Mouse (Mus musculus) R1 (cell line): ENCODE measurements at regions not wholly inside any gene's neighbourhood (a gene's known extent, or its start where the extent isn't known, plus 50 kb on each side); places are given as distances from the start of the nearest gene placed in this dataset.

Experiments
- DNase-seq: peaks from one replicate; pipeline ENCODE4 v3.0.0-alpha.2; 2018; ENCODE audit warnings: low read depth, low spot score

DNA sequence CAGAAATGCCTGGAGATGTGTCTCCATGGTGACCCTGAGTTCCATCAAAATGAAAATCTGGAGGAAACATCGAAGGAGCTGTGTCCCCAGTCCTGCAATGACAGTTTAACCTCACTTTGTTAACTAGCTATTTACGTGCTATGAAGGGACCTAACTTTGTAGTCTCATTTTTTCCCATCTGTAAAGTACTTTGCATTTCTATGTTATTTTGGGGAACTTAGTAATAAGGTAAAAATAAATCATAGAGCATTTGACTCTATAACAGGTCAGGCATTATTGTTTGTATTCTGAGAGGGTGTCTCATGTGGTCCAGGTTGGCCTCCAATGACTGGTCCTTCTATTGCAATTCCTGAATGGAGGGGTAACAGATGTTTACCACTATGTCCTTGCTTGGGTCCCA is 513.6 kb upstream of the Adgrl2 start:
- DNase-seq: no peak

DNA sequence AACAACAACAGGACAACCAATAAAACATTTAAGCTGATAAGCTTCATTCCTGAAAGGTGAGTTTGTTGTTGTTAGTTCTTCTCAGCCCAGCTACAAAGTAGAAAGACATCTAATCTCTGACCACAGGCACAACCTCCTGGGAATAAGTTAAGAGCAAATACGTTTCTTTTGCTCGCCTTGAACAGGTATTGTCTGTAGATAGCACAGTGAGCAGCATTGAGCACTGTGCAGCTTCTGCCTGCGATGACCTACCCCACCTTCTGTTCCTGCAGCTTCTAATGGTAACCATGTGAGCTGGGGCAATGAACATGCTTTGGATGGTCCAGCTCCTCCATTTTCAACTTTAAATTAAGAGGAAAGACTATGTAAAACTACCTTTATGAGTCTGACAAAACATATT is 509.8 kb upstream of the Adgrl2 start:
- DNase-seq: no peak

DNA sequence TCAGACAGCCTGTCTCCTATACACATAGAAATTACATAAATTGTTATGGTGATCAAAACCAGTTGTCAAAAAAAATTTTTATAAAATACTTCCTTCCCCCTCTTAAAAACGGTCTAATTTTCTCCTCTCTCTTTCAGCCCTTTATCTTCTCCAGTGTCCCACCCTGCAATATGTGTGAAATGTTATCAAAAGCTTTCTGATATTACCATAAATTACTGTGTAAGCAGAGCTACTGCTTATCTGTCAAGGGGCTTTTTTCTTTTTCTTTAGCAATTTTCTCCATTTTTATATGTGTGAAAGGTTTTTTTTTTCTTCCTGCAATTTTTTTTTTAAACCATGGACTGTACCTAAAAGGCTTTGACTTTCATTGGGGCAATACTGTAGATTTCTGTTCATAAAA is 508.4 kb upstream of the Adgrl2 start:
- DNase-seq: no peak

DNA sequence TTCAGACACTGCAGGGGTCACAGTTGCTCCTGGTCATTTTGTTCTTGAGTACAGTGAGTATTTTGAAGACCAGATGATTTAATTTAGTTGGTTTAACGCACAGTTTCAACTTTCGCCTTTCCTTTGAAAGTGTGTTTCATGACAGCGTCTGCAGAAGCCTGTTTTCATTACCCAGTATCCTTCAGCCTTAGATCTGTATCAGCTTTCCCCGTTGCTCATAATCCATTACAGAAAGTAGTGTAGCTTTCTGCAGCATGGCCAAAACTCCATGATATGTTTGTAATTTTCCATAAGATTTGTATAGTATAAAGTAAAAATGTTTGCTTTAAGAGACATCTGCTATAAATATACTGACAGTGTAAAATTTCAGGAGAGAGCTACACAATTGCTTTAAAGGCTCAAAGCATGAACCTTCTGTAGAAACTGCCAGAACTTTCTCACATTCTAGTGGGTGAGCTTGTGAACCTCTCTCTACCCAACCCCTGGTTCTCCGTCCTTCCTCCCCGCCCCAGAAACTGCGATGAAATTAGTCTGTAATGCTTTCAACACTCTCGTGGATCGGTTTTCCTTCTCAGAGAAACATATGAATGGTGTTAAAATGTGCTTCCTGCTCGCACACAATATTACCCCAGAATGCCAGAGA is 506.6 kb upstream of the Adgrl2 start:
- no peak for DNase-seq

DNA sequence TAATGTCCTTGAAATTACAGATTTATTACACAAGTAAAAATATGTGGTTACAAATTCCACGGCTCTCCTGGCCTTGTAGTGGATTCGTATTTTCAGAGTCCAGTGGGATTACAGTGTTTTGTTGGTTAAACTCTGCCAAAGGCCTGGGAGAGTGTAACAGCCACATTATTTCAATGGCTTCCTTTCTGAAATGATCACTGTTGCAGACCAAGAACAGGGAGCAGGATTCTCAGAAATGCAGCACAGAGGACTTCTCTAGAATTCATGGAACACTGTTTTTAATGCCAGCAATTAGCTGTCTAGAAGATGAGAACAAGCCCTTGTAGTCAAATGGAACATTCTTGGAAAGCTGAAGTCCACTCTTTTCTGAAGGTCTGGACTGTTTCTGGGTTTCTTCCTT is 505.8 kb upstream of the Adgrl2 start:
- no peak for DNase-seq

DNA sequence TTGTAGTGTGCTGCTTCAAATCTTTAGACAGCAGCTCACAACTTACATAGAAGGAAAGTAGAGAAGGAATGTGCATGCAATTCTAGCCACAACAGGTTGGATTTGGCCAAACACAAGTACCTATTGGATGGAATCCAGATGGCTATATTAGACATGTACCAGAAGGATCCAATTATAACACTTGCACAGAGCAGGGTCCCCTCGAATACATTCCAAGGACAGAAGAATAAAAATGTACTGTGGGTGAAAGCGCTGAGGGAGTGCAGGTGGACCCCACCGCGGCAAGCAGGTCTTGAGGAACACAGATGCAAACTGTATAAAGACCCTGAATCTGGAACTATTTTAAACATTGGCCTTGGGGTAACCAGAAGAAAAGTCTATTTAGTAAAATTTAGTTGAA is 497.8 kb upstream of the Adgrl2 start:
- no peak for DNase-seq

DNA sequence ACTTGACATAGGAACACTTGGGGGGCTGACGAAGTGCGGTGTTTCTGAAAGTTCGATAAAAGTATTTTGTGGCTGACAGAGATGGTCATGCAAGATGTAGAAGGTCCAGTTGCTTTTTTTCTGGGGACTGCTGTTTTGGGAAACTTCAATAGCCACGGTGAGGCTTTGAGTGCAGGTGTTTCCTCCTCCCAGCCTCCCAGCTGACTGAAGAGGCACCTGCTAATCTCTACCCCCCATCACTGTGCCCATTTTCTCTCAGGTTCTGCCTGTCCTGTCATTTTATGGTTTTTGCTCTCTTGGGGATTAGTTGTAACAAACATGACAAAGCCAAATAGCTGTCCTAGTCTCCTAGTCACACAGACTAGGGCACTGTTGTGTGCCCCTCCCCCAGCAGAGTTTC is 495.1 kb upstream of the Adgrl2 start:
- no peak for DNase-seq

DNA sequence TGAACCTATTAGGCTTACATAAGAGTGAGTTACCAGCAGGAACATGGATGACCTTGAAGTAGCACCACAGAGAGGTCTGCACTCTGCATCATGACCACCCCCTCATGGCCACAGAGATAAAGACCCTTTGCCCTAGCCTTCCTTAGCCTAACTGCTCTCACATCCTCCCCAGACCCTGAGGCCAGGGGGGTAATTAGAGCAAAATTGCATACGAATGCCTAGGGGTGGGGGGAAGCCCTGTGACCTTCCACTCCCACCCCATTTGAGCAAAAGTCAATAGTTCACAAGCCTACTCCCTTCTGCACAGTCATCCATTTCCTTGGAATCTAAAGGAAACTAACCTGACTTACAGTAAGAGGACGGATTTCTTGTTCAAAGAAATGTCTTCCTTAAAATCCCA is 494.0 kb upstream of the Adgrl2 start:
- DNase-seq: peak; percentile 61

DNA sequence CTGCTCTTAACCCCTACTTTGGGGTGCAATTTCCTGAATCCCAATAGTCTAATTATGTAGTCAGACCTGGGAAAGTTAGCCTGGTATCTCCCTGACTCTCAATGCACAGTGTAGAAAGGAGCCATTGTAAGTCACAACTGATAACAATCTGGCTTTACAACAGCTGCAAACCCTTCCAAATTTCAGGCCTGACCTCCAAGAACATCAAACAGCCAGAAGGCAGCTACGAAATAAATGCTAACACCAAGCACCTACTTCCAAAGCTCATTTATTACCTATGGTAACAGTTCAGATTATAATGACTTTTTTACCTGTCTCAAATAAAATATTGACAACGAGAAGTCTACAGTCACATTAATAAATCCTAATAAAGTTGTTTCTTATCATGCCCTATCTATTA is 485.8 kb upstream of the Adgrl2 start:
- DNase-seq: no peak

DNA sequence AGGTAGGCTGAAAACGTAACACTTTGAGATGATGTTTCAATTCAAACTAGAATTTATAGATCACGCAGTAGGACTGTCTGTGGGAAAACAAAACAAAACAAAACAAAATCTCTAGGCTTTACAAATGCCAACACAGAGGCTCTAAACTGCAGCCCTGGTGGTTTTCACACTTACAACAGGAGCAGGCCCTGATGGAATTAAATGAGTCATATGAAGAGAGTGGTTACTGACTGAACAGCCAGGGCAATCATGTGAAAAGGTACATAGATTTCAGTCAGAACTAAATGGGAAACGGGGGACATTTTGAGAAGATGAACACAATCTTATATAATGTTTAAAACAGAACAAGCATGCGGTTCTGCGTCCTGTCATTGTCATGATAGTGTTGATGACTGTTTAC is 476.6 kb upstream of the Adgrl2 start:
- no peak for DNase-seq

DNA sequence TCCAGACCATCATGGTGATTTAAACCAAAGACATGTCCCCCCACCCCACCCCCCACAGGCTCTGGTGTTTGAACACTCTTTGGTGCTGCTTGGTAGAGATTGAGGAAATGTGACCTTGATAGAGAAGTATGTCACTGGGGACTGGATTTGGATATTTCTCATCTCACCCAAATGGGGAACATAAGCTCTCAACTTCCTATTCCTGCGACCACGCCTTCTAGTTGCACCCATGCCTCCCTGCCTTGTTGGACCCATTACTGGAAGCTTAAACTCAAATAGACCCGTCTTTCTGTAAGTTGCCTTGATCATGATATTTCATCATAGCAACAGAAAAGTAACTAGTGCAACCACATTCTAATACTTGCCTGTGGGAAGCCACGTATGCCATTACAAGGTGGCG is 474.2 kb upstream of the Adgrl2 start:
- DNase-seq: peak; percentile 3

DNA sequence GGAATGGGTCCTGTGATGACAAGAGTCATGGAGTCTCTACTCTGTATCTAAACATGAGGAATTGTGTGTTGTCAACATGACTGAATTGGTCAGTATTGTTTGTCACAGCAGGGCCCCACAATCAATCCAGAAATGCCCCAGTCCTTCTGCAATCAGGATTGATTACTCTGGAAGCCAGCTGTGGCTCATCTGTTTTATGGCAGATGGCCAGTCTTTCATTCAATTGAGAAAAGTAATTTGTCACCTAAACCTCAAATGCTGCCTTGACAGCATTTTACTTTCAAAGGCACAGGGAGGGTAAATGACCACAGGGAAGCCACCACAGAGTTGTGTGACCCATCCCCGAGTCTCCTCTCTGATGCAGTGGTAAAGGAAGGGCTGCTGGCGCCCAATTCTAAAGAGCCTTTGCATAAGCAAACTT is 471.8 kb upstream of the Adgrl2 start:
- peak; percentile 4 for DNase-seq

DNA sequence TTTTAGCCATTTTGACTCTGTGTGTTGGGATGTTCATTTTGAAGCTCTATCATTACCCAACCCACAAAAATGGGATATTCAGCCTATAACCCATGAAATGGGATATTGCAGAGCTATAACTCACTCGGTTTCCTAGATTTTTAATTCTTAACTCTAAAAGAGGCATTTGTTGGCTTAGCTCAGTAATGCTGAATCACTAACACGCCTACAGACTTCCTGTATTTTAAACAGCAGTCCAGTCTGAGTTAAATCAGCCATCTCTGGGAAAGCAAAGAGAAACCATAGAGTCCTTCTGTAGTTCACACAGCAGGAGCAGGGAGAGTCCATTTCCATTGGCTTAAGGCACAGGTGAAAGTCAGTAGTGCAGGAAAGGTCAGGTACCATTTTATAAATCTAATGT is 471.3 kb upstream of the Adgrl2 start:
- DNase-seq: no peak

DNA sequence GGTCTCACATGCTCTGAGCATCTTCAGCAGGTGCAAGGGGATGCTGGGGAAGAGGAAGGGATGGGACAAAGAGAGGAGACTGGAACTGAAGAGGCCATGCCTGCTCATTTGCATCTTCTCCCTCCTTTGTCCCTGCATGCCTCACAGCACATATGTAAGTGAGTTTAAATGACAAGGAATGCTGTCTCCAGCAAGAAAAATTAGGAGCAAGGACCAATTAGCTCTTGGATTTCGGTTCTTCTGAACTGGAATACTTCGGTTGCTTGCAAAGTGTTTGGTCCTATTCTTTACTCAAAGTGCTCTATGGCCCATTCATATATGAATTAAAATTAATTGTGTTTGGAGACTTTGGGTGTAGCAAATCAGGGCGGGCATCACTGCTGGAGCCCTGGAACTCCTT is 459.0 kb upstream of the Adgrl2 start:
- no peak for DNase-seq

DNA sequence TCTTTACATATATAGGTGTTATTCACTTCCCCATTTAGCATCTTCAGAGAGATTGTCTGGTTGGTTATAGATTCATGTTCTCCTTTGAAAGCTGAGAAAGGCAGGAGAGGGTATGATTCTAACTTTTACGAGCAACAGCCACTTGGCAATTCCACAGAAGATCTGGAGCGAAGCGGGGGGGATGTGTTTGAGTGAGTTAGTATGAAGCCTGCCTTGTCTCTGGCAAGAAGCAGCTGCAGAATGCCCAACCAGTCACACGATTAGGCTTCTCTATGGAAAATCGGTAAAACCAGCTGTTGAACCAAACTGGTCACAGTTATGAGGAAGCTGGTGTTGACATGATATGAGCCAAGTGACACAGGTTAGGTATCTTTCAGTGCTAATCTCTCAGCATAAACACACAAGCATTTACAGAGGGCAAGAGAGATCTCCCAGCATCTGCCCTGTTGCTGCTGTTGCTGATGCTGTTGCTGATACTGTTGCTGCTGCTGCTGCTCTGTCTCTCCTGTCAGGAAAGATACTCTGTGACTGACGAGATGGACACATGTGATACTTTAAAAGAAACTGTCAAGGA is 455.7 kb upstream of the Adgrl2 start:
- no peak for DNase-seq

DNA sequence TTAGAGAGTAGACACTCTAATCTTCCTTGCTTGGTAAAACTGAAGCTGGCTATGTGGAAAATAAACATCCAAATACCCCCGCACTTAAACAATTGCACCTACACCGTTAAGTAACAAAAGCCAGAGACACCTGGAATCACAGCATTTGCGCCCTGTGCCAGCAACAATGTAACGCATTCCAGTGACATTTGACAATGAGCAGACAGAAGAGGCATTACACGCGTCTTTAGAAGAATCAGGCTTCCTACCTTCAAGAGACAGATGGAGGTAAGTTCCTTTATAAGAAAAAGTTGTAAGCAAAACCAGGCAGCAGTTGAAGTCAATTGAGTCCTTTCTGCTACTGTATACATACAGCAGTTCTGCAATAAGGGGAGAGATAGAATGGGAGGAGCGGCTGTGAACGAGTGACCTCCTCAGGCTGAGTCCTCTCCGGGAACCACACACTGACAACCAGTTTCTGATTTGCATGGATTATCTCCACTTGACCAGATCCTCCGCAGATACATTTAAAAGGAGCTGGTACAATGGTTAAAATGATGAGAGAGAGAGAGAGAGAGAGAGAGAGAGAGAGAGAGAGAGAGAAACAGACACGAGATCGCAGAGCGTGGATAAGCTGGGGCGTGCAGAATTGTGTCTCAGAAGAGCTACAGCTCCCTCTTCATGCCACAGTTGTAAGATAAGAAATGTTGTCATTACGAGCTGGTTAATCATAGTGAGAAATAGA is 454.7 kb upstream of the Adgrl2 start:
- no peak for DNase-seq

DNA sequence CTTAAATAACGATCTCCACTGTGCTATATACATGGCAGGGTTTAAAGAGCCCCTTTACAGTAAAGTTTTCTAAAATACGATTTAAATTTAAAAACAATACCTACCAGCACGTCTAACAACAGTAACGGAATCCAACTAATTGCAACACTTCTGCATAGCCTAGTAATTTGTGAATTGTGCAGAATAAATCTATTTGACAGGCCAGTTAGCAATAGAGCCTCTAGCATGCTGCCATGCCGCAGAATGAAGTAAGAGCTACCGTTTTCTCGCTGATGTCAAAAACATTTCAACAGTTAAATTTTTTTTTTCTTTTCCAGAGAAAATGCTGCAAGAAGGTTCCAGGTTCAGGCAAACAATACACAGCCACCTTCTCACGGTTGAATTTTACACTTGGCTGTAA is 454.0 kb upstream of the Adgrl2 start:
- DNase-seq: no peak

DNA sequence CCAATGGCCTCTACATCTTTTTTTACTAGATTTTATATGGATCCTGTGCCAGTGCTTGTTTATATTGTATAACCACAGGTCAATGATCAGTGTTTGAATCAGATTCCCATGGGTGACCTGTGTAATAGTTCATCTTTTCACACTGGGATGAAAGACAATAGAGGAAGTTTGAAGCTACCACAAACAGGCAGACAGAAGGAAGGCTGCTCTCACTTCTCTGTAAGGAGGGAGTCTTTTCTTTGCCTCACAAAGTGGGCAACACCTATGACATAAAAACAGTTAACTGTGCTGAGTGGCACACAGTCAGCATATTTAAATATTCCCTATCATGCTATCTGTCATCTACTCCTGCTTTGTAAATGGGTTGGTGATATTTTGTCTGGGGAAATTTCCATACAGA is 450.9 kb upstream of the Adgrl2 start:
- DNase-seq: no peak

DNA sequence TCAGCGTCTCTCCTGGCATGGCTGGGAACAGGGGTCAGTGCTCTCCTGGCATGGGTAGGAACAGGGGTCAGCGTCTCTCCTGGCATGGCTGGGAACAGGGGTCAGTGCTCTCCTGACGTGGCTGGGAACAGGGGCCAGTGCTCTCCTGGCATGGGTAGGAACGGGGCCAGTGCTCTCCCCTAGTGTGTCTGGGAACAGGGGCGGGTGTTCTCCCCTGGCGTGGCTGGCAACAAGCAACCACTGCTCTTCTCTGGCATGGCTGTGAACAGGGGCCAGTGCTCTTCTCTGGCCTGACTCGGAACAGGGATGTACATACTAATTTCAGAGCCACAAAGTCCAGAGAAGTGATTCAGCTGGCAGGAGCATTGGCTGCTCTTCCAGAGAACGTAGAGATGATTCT is 447.4 kb upstream of the Adgrl2 start:
- DNase-seq: no peak

DNA sequence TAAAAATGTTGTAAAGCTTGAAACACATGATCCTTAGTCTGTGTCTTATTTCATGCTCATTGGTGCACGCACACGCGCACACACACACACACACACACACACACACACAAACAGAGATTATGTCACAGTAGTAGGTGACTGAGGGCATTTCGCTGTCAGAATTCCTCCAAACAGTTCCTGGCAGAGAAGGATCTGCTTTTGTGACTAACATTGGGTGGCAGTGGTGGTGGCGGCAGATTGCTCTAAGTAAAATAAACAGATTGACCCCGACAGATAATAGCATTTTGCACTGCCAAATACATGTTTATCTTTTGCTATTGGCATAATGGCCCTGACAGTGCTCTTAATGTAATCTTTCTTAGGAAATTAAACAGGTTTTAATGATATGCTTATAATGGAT is 446.6 kb upstream of the Adgrl2 start:
- no peak for DNase-seq

DNA sequence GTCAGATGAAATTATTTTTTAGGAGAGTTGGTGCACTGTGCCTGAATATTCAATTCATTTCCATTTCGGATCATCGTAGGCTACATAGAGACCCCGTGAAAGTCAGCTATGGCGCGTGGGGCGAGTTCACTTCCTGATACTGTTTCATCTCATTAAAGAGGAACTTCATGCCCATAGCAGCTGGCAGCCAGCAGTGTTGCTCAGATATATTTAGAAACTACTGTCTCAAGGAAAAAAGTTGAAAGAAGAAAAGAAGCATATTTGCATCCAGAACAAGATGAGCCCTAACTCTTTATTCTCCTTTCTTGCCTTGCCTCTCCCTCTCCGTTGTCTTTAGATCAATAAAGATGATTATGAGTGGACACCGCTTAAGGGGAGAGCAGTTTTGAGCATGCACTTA is 446.1 kb upstream of the Adgrl2 start:
- DNase-seq: no peak

DNA sequence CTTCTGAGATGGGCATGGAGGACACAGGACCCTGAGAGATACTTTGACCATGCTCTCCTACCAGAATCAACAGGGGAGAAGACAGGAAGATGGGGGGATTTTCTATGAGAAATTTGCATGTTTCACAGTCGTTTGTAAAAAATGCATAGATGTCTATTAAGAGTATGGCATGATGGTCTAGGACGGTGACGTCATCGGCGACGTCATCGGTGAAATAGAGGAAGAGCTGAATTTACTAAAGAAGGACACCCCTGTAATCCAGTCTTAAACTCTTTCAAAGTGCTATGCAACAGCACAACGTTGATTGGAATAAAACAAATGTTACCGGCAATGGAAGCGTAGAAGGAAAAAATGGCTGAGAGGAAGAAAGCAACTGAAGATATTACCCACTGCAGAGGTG is 441.4 kb upstream of the Adgrl2 start:
- DNase-seq: no peak

DNA sequence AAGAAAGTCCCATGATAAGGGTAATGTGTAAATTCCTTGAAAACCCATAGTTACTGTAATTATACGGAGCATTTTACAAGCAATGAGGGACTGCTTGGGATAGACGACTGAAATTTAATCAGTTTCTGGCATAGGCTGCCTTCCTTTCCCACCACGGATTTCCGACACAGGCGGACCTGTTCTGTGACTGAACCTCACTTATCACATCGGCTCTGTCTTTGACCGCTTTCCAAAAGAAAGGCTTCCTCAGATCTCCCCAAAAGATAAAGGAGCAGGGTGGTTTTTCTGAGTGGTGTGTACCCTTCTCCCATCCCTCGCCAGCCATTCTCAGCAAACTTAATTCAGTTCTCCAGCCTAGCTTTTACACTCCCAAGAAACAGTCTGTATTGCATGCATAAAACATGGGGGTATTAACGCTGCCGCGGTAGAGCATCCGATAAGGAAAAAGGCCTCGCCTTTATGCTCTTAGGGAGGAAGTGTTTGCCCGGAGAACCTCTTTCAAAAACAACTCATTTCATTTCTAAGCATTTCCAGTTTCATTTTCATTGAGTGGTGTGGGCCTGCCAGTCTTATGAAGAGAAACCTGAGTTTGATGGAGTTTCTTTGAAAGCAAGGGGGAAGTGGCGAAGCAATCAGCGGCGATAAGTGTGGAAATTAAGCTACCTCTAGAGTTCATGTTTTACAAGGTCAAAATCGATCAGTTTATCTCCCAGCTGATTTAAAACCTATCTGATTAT is 435.8 kb upstream of the Adgrl2 start:
- no peak for DNase-seq
